ENCODE assay signal across 8 mouse cellular contexts in the genomic region with DNA sequence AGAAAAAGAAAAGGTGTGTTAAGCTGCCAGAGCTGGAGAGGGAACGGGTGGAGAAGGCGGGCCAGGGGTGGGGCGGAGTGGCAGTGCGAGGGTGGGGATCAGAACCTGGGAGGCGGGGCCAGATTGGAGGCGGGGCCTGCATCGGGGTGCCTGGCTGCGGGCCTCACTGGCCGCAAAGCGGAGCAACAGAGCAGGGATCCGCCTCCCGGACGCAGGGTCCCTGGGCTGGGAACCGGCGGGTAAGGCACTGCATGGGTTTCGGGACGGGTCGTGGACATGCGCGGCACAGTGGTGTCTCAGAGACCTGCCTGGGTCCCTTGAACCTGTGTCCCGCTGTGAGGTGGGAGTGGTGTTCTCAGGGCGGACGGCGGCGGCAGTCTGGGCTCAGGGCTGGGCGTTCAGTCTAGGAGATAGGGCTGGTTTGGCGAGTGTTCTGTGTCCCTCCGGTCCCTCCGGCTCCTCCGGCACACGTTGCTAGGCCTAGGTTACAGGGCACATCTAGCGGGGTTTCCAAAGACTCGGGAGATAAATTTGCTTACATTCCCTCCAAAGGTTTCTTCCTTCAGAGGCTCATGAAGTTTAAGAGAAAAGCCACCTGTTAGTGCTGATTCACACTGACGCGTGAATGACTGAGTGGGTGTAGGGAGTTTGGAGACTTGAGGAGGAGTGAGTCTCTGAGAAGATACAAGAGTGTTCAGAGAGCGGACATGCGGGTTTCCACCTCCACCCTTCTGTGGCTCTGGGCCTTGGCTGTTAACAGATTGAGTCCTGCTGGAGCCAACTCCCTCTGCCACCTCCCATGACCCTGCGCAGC. TPM values are rescaled to one million over a fixed set of nuclear protein-coding genes. Genes with fewer than 3 reads are reported as not detected.
A peak's percentile ranks its signal among the peaks of the same experiment; 100 is the strongest.
DNase-seq lines count a peak whose midpoint lies in the region; ATAC-seq and TF ChIP-seq lines count a peak whose summit lies in the region.

Gene Sh3bp2, plus strand, starts transcription at position 176 of the 814 bp plus-strand sequence.

- peak within 1 kb of the TSS; percentile 76 for H3K27ac ChIP-seq in MEL (ENCODE audit: control insufficient read depth, low read depth, low read length)
- H3K27ac ChIP-seq in cerebellum, adult 2 months (ENCODE audit: insufficient read depth, low read length): no peak within 1 kb of the TSS
- H3K27ac ChIP-seq in forebrain, postnatal 0 days (ENCODE audit: low read depth, low read length): no peak within 1 kb of the TSS
- no peak within 1 kb of the TSS for H3K27ac ChIP-seq in lung, embryonic 15.5 days
- no peak within 1 kb of the TSS for H3K27ac ChIP-seq in olfactory bulb, adult 2 months (ENCODE audit: insufficient read depth, low read depth, low read length)

- no peaks in the 10 kb centered on the region for H3K9me3 ChIP-seq in MEL (replicated peaks; ENCODE audit: insufficient read depth, low read length)
- H3K9me3 ChIP-seq in forebrain, postnatal 0 days (ENCODE audit: low read length): no peaks in the 10 kb centered on the region
- H3K9me3 ChIP-seq in lung, embryonic 15.5 days: no peaks in the 10 kb centered on the region

- H3K27me3 ChIP-seq in MEL (ENCODE audit: control insufficient read depth in 1 of 2, insufficient read depth in 2 of 2, low read length in 2 of 2): no peaks in the 10 kb centered on the region
- H3K27me3 ChIP-seq in cerebellum, adult 2 months (ENCODE audit: control insufficient read depth, insufficient read depth, low read length): no peaks in the 10 kb centered on the region
- no peaks in the 10 kb centered on the region for H3K27me3 ChIP-seq in forebrain, postnatal 0 days (ENCODE audit: insufficient read depth, low read length)
- H3K27me3 ChIP-seq in lung, embryonic 15.5 days: no peaks in the 10 kb centered on the region; the same call in 1 of the 2 replicates

- H3K4me1 ChIP-seq in MEL (ENCODE audit: control insufficient read depth in 1 of 2, insufficient read depth in 2 of 2, low read length in 2 of 2): peaks cover 4 to 13% of the 10 kb centered on the region in 2 experiments; a peak in 3 of 4 replicates
- H3K4me1 ChIP-seq in cerebellum, adult 2 months (ENCODE audit: control insufficient read depth, insufficient read depth, low read length): no peaks in the 10 kb centered on the region
- H3K4me1 ChIP-seq in forebrain, postnatal 0 days (ENCODE audit: insufficient read depth): no peaks in the 10 kb centered on the region
- H3K4me1 ChIP-seq in lung, embryonic 15.5 days: 0 out of 2 replicates have a peak, but pooled peaks cover 9% of the 10 kb centered on the region
- peaks cover 16% of the 10 kb centered on the region for H3K4me1 ChIP-seq in olfactory bulb, adult 2 months (ENCODE audit: control insufficient read depth, insufficient read depth, low read length)

- peaks cover 2% of the 10 kb centered on the region for H3K79me2 ChIP-seq in MEL (ENCODE audit: control insufficient read depth, insufficient read depth, low read length, poor library complexity)

- H3K36me3 ChIP-seq in MEL (ENCODE audit: control insufficient read depth in 1 of 2, insufficient read depth in 2 of 2, low read length in 2 of 2): peaks cover 0 to 7% of the 10 kb centered on the region in 2 experiments; a peak in 2 of 4 replicates
- no peaks in the 10 kb centered on the region for H3K36me3 ChIP-seq in forebrain, postnatal 0 days (ENCODE audit: insufficient read depth)
- H3K36me3 ChIP-seq in lung, embryonic 15.5 days: no peaks in the 10 kb centered on the region

- TF ChIP-seq EP300 in MEL (IDR thresholded peaks at IDR 0.05; ENCODE audit: low read depth in 1 of 2, low read length in 2 of 2): peak; percentile 16 to 46; a peak in 1 of 4 replicates

- peak; percentile 60 to 87; a peak in 3 of 4 replicates for TF ChIP-seq POLR2A in MEL (IDR thresholded peaks at IDR 0.05; ENCODE audit: control insufficient read depth in 1 of 2, insufficient read depth in 1 of 2, low read depth in 1 of 2, low read length in 2 of 2, poor library complexity in 1 of 2)
- no peak for TF ChIP-seq POLR2A in cerebellum, adult 2 months (IDR thresholded peaks at IDR 0.05; ENCODE audit: borderline replicate concordance, insufficient read depth, low read length)
- no peak for TF ChIP-seq POLR2A in olfactory bulb, adult 2 months (IDR thresholded peaks at IDR 0.05; ENCODE audit: insufficient read depth, low read depth, low read length)

- peak; percentile 97 for DNase-seq in MEL (ENCODE audit: low read depth, low spot score)
- peak; percentile 84 to 87 for DNase-seq in cerebellum, adult 2 months
- DNase-seq in forebrain, postnatal 0 days: peak; percentile 51
- DNase-seq in heart, postnatal 4 days: peak; percentile 98
- DNase-seq in layer of hippocampus, adult 8-10 months (ENCODE audit: low spot score in 2 of 2): peak; percentile 73 to 79
- DNase-seq in thymus, adult 18-20 months: peak; percentile 93 to 94

- no peak for TF ChIP-seq RAD21 in MEL (IDR thresholded peaks at IDR 0.05; ENCODE audit: low read depth, low read length)

- 4% methylated on average over 38 of the region's 38 CpGs for WGBS in cerebellum, adult 2 months
- WGBS in forebrain, postnatal 0 days: 2% methylated on average over 38 of the region's 38 CpGs
- 2% methylated on average over 38 of the region's 38 CpGs for WGBS in lung, embryonic 15.5 days
- 6% methylated on average over 38 of the region's 38 CpGs for WGBS in olfactory bulb, adult 2 months

- 0 out of 6 replicates have a peak, but pooled peaks of 1 of the 3 experiments have one; percentile 4 for TF ChIP-seq CTCF in MEL (IDR thresholded peaks at IDR 0.05 in 2 of 3, conservative IDR thresholded peaks at IDR 0.05 in 1 of 3; ENCODE audit: control insufficient read depth in 1 of 3, insufficient read depth in 1 of 3, low read depth in 2 of 3, low read length in 3 of 3, poor library complexity in 1 of 3, severe bottlenecking in 1 of 3)
- no peak for TF ChIP-seq CTCF in cerebellum, adult 2 months (IDR thresholded peaks at IDR 0.05; ENCODE audit: borderline replicate concordance, insufficient read depth, low read depth, low read length)
- TF ChIP-seq CTCF in forebrain, postnatal 0 days (IDR thresholded peaks at IDR 0.05; ENCODE audit: low read depth): no peak
- no peak for TF ChIP-seq CTCF in olfactory bulb, adult 2 months (IDR thresholded peaks at IDR 0.05; ENCODE audit: insufficient read depth, low read depth, low read length)

- ATAC-seq in forebrain, postnatal 0 days: peak; percentile 94
- peak; percentile 95 for ATAC-seq in lung, embryonic 15.5 days (ENCODE audit: borderline replicate concordance, extremely low read depth, low FRiP score, low TSS enrichment)

- H3K4me2 ChIP-seq in forebrain, postnatal 0 days (ENCODE audit: low read depth): peak within 1 kb of the TSS; percentile 72
- peak within 1 kb of the TSS; percentile 91 for H3K4me2 ChIP-seq in lung, embryonic 15.5 days

- peak within 1 kb of the TSS; percentile 59 to 97 for H3K4me3 ChIP-seq in MEL (ENCODE audit: control insufficient read depth in 1 of 2, insufficient read depth in 1 of 2, low read depth in 2 of 2, low read length in 2 of 2)
- peak within 1 kb of the TSS; percentile 60 for H3K4me3 ChIP-seq in cerebellum, adult 2 months (replicated peaks; ENCODE audit: insufficient read depth, low read depth, low read length)
- H3K4me3 ChIP-seq in forebrain, postnatal 0 days (ENCODE audit: low read depth, low read length): peak within 1 kb of the TSS; percentile 41
- peak within 1 kb of the TSS; percentile 61 for H3K4me3 ChIP-seq in lung, embryonic 15.5 days
- peak within 1 kb of the TSS; percentile 49 for H3K4me3 ChIP-seq in olfactory bulb, adult 2 months (ENCODE audit: insufficient read depth, low read depth, low read length)

- peak within 1 kb of the TSS; percentile 57 for H3K9ac ChIP-seq in MEL (ENCODE audit: control insufficient read depth, low read depth, low read length, poor library complexity, severe bottlenecking)
- peak within 1 kb of the TSS; percentile 52; the same call in 1 of the 2 replicates for H3K9ac ChIP-seq in forebrain, postnatal 0 days
- H3K9ac ChIP-seq in lung, embryonic 15.5 days: peak within 1 kb of the TSS; percentile 51

TF ChIP-seq in MEL, 35 proteins besides CTCF, POLR2A, EP300 and RAD21 (continues in another document):
- TF ChIP-seq ZC3H11A (IDR thresholded peaks at IDR 0.05; ENCODE audit: low read depth, low read length): no peak
- TF ChIP-seq SIN3A (IDR thresholded peaks at IDR 0.05; ENCODE audit: low read length): peak; percentile 86
- peak; percentile 63 for TF ChIP-seq NRF1 (IDR thresholded peaks at IDR 0.05; ENCODE audit: insufficient read depth, low read depth, low read length, poor library complexity, severe bottlenecking)
- TF ChIP-seq NELFE (IDR thresholded peaks at IDR 0.05; ENCODE audit: low read depth, low read length): peak; percentile 82
- TF ChIP-seq TBP (IDR thresholded peaks at IDR 0.05; ENCODE audit: low read depth, low read length): peak; percentile 54; the same call in 1 of the 2 replicates
- peak; percentile 64; the same call in 1 of the 2 replicates for TF ChIP-seq POLR2AphosphoS2 (IDR thresholded peaks at IDR 0.05; ENCODE audit: low read length)
- peak; percentile 70; the same call in 1 of the 2 replicates for TF ChIP-seq MYC (IDR thresholded peaks at IDR 0.05; ENCODE audit: low read depth, low read length)
- no peak for TF ChIP-seq GATA1 (IDR thresholded peaks at IDR 0.05; ENCODE audit: low read depth, low read length)
- peak; percentile 66 for TF ChIP-seq MAX (IDR thresholded peaks at IDR 0.05; ENCODE audit: low read length)
- no peak for TF ChIP-seq ZKSCAN1 (IDR thresholded peaks at IDR 0.05; ENCODE audit: low read depth, low read length)
- peak; percentile 23; the same call in 1 of the 2 replicates for TF ChIP-seq SMC3 (IDR thresholded peaks at IDR 0.05; ENCODE audit: low read depth, low read length)
- TF ChIP-seq ZMIZ1 (IDR thresholded peaks at IDR 0.05; ENCODE audit: low read depth, low read length): peak; percentile 63; the same call in 1 of the 2 replicates
- TF ChIP-seq MAZ (IDR thresholded peaks at IDR 0.05; ENCODE audit: low read depth, low read length): peak; percentile 60; the same call in 1 of the 2 replicates
- no peak; the same call in 1 of the 2 replicates for TF ChIP-seq HCFC1 (IDR thresholded peaks at IDR 0.05; ENCODE audit: low read depth, low read length)

RNA-seq across cellular contexts. Expression of gene Sh3bp2, which starts in this region (rescaled TPM):
- total RNA-seq in MEL (2012; rRNA removed): 7.1 and 7.9 TPM in 2 replicates
- polyA plus RNA-seq in MEL (2012; ENCODE audit: insufficient read depth in 1 of 2, insufficient read length in 2 of 2, low read depth in 1 of 2, low replicate concordance in 2 of 2, missing spikeins in 1 of 2): 10 to 100 TPM in 1 of 2 experiments, not detected in 1; 12.0 TPM
- polyA plus RNA-seq in cerebellum, adult 2 months (2012; rRNA removed): 3.2 and 3.6 TPM in 2 replicates
- 37.6 and 43.7 TPM in 2 replicates for total RNA-seq in forebrain, postnatal 0 days (2014; rRNA removed)
- 21.5 and 21.8 TPM in 2 replicates for polyA plus RNA-seq in forebrain, postnatal 0 days (2015; fragmentation: Nextera tagmentation; extraction: Ambion mirVana)
- 1 to 10 TPM; 6.1 to 7.9 TPM for total RNA-seq in heart, postnatal 4 days (2021)
- total RNA-seq in layer of hippocampus, adult 8-10 months (2022): 10 to 100 TPM in 2 of 4 experiments, 1 to 10 TPM in 2; 3.8 to 13.5 (median 8.5) TPM
- 6.9 and 8.1 TPM in 2 replicates for polyA plus RNA-seq in lung, embryonic 15.5 days (2015; fragmentation: Nextera tagmentation; extraction: Ambion mirVana)
- not detected in 2 replicates for polyA plus RNA-seq in olfactory bulb, adult 2 months (2012; ENCODE audit: insufficient read depth, insufficient read length, low replicate concordance, missing spikeins)

Comparison
In these comparisons a context has a peak if more than half of its experiments do, and no peak if none do; other contexts are left out.
1. POLR2A ChIP-seq: peak in MEL (2 of 2); none in cerebellum, adult 2 months (single experiment) and olfactory bulb, adult 2 months (single experiment).
2. Peak in every context shown above with its lines, with median percentiles within 50 percentile points of each other: DNase-seq, H3K4me3 ChIP-seq and H3K9ac ChIP-seq.